Mouse (Mus musculus) ES-E14 (cell line): ENCODE results near the gene Oscp1. TPM values are rescaled to one million over a fixed set of nuclear protein-coding genes. Genes with fewer than 3 reads are reported as not detected.

Source experiments
- DNase-seq: peaks from one replicate; pipeline ENCODE4 v3.0.0-alpha.2; 2013; ENCODE audit warnings: low read depth, low spot score
- H3K27ac ChIP-seq: 2 replicates; pipeline ENCODE4 v1.5.1; 2012; ENCODE audit warnings: low read depth, mild to moderate bottlenecking, low read length, moderate library complexity, mixed read lengths; ENCODE audit not compliant: poor library complexity, insufficient read depth, severe bottlenecking
- H3K36me3 ChIP-seq: 2 replicates; pipeline ENCODE4 v1.6.1; 2012; ENCODE audit warnings: mild to moderate bottlenecking, low read length, moderate library complexity, mixed read lengths; ENCODE audit not compliant: control insufficient read depth, poor library complexity, insufficient read depth, severe bottlenecking
- H3K4me1 ChIP-seq, 2 experiments: fragments of 150-350 bp in 1 of 2; sonication (generic) in 1 of 2; 2 replicates each; pipeline ENCODE4 v1.6.1; 2012; ENCODE audit warnings: low read length in 2 of 2, mild to moderate bottlenecking in 1 of 2, mixed read lengths in 1 of 2; ENCODE audit not compliant: control insufficient read depth in 2 of 2, insufficient read depth in 2 of 2, poor library complexity in 1 of 2
- H3K4me3 ChIP-seq, 2 experiments: fragments of 150-350 bp in 1 of 2; sonication (generic) in 1 of 2; 2 replicates each; pipeline ENCODE4 v1.5.1; 2012; ENCODE audit warnings: low read length in 2 of 2, low read depth in 1 of 2, mild to moderate bottlenecking in 1 of 2, mixed read lengths in 1 of 2; ENCODE audit not compliant: insufficient read depth in 1 of 2, poor library complexity in 1 of 2, severe bottlenecking in 1 of 2
- H3K9ac ChIP-seq: 2 replicates; pipeline ENCODE4 v1.6.1; 2012; ENCODE audit warnings: low read depth, mild to moderate bottlenecking, low read length, mixed read lengths; ENCODE audit not compliant: poor library complexity, insufficient read depth, severe bottlenecking
- H3K9me3 ChIP-seq: fragments of 150-350 bp; sonication (generic); 2 replicates; pipeline ENCODE4 v1.6.1; 2012; ENCODE audit warnings: low read depth, mild to moderate bottlenecking, low read length; ENCODE audit not compliant: control insufficient read depth, insufficient read depth
- CHD2 ChIP-seq: IDR thresholded peaks from 2 replicates; pipeline ENCODE4 v1.6.1; 2014; ENCODE audit warnings: mild to moderate bottlenecking, low read depth, low read length, inconsistent platforms
- HCFC1 ChIP-seq: IDR thresholded peaks from 2 replicates; pipeline ENCODE4 v1.6.1; 2012; ENCODE audit warnings: low read length, inconsistent platforms, borderline replicate concordance; ENCODE audit not compliant: insufficient read depth
- MAFK ChIP-seq: IDR thresholded peaks from 2 replicates; pipeline ENCODE4 v1.6.1; 2014; ENCODE audit warnings: mild to moderate bottlenecking, low read depth, low read length, inconsistent platforms; ENCODE audit not compliant: insufficient read depth
- ZC3H11A ChIP-seq: IDR thresholded peaks from 2 replicates; pipeline ENCODE4 v1.6.1; 2012; ENCODE audit warnings: low read depth, mild to moderate bottlenecking, inconsistent platforms, low read length, borderline replicate concordance
- ZNF384 ChIP-seq: IDR thresholded peaks from 2 replicates; pipeline ENCODE4 v1.6.1; 2012; ENCODE audit warnings: low read depth, low read length, inconsistent platforms
- in situ Hi-C, 2 experiments: fragments of 600-800 bp; cut with MboI; formaldehyde crosslinking; loops; one replicate each; pipeline ENCODE4 v1.15.1; 2025; ENCODE audit warnings: low sequenced_read_pairs in 2 of 2, inconsistent platforms in 1 of 2; ENCODE audit not compliant: unreplicated experiment in 2 of 2
- total RNA-seq: library from RNA; depleted of rRNA; stranded (reverse); fragments of 300-350 nt; gene quantifications from 2 replicates; pipeline ENCODE4 v1.2.3, GENCODE M21; 2012

Oscp1 gene
- total RNA-seq, 1 experiment: 5.9 TPM

DNA sequence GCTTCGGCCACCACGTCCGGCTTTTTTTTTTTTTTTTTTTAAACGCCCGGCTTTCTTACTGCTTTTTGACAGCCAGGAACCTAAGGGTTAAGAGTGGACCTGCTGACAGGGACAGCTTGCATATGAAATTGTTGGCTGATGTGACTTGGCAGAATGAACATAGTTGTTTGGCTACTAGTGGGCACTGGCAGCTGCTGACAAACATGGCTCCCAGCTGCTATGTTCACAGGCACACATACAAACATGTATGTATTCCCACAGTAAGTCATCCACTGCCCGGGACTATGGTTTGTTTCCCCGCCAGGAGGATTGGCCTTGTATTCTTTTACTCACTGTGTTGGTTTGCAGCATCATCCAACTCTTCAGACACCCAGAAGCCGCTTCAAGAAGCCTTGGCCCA lies 58.8 kb downstream of the Oscp1 start:
- Histone ChIP-seq H3K4me3 (no peak overlapping the region), H3K27ac (no peak overlapping the region), H3K9me3 (no peaks in the 10 kb centered on the region), H3K4me1 (peaks cover 0 to 3% of the 10 kb centered on the region in 2 experiments; a peak in 1 of 4 replicates), H3K9ac (no peak overlapping the region), H3K36me3 (no peaks in the 10 kb centered on the region; the same call in 1 of the 2 replicates)
- in situ Hi-C loops: no loop called here
- no peak for TF ChIP-seq ZC3H11A
- no peak for TF ChIP-seq HCFC1
- no peak for TF ChIP-seq MAFK
- TF ChIP-seq CHD2: no peak
- TF ChIP-seq ZNF384: no peak
- DNase-seq: no peak

- Histone ChIP-seq H3K4me3 (no peak overlapping the region), H3K9me3 (no peaks in the 10 kb centered on the region), H3K4me1 (peaks cover 0 to 2% of the 10 kb centered on the region in 2 experiments; a peak in 1 of 4 replicates), H3K27ac (no peak overlapping the region), H3K36me3 (no peaks in the 10 kb centered on the region; the same call in 1 of the 2 replicates), H3K9ac (no peak overlapping the region)
- in situ Hi-C loops: no loop called here
- DNase-seq: no peak
- TF ChIP-seq ZNF384 (no peak), ZC3H11A (no peak), HCFC1 (no peak), CHD2 (no peak), MAFK (no peak)
These were observed 60.3 kb downstream of the Oscp1 start for GRCm38 (mm10) chr4:126118651-126119050.

GRCm38 (mm10) chr4:126119051-126119450 lies 60.7 kb downstream of the Oscp1 start:
- Histone ChIP-seq H3K4me1 (0 out of 4 replicates have a peak, but pooled peaks cover 0 to 2% of the 10 kb centered on the region in 2 experiments), H3K4me3 (no peak overlapping the region), H3K27ac (no peak overlapping the region), H3K36me3 (no peaks in the 10 kb centered on the region; the same call in 1 of the 2 replicates), H3K9ac (no peak overlapping the region), H3K9me3 (no peaks in the 10 kb centered on the region)
- DNase-seq: no peak
- in situ Hi-C loops: no loop called here
- TF ChIP-seq MAFK: no peak
- no peak for TF ChIP-seq HCFC1
- TF ChIP-seq ZNF384: no peak
- no peak for TF ChIP-seq ZC3H11A
- no peak for TF ChIP-seq CHD2

DNA sequence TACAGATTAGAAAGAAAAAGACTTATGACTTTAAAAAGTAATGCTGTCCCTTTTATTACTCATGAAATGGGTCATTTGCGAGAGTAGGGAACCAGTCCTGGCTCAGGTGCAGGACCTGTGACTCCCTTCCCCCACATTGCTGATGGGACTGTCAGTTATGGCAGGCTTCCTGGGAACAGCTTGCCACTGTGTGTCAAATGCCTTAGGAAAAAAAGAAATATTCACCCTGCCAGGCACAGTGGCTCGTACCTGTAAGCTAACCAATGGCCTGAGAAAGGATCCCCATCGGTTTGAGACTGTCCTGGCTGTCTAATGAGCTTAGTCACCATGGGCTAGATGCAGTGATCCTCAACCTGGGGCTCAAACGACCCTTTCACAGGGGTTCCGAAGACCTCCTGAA lies 61.7 kb downstream of the Oscp1 start:
- in situ Hi-C loops: no loop called here
- H3K36me3 ChIP-seq: peaks cover 4% of the 10 kb centered on the region; the same call in 1 of the 2 replicates
- H3K27ac ChIP-seq: no peak overlapping the region
- H3K9ac ChIP-seq: no peak overlapping the region
- no peak overlapping the region for H3K4me3 ChIP-seq
- no peak for DNase-seq
- TF ChIP-seq ZNF384 (no peak), ZC3H11A (no peak), HCFC1 (no peak), CHD2 (no peak)
- no peaks in the 10 kb centered on the region for H3K9me3 ChIP-seq
- H3K4me1 ChIP-seq: 0 out of 4 replicates have a peak, but pooled peaks cover 0 to 2% of the 10 kb centered on the region in 2 experiments

- no peak overlapping the region for H3K9ac ChIP-seq
- TF ChIP-seq ZNF384: no peak
- no peak for TF ChIP-seq HCFC1
- no peaks in the 10 kb centered on the region for H3K9me3 ChIP-seq
- peaks cover 6% of the 10 kb centered on the region; the same call in 1 of the 2 replicates for H3K36me3 ChIP-seq
- no peak overlapping the region for H3K27ac ChIP-seq
- in situ Hi-C loops: no loop called here
- no peak for DNase-seq
- H3K4me1 ChIP-seq: 0 out of 4 replicates have a peak, but pooled peaks cover 0 to 2% of the 10 kb centered on the region in 2 experiments
- H3K4me3 ChIP-seq: no peak overlapping the region
These were observed 62.1 kb downstream of the Oscp1 start for GRCm38 (mm10) chr4:126120506-126120905.
